Mouse (Mus musculus) G1E (cell line): ENCODE measurements around the gene Cdcp2.

ENCODE experiments used
- CTCF ChIP-seq: IDR thresholded peaks from 2 replicates; pipeline ENCODE4 v1.5.1; 2012; ENCODE audit warnings: low read depth, low read length, inconsistent platforms, mixed read lengths
- TAL1 ChIP-seq: conservative IDR thresholded peaks from 2 replicates; pipeline ENCODE4 v1.6.1; 2012; ENCODE audit warnings: low read depth, low read length, inconsistent platforms, mixed read lengths

DNA sequence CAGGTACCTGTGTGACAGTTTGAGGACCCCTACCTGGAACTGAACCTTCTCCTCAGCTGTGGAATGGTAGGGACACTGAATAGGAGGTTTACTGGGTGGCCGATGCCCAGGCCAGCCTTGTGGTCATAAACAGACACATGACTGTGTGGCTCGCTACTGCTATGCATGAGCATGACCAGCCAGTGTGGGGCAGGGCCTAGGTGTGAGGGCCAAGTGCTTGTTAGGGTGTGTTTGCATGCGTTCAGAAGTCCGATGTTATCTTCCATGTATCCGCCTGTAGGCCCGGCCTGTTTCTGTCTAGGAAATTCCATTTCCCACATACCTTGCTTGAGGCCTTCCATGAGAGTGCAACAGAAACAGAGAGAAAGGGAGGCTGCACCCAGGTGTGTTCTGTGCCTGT lies 24.0 kb downstream of the Cdcp2 start:
- TF ChIP-seq TAL1 (no peak), CTCF (no peak)
